Mouse (Mus musculus) neutrophil, adult 5-6 weeks (primary cell): Measurements from ENCODE around the gene Sebox. TPM values are rescaled to one million over a fixed set of nuclear protein-coding genes. Genes with fewer than 3 reads are reported as not detected.

ENCODE experiments used
- total RNA-seq: library from RNA; stranded (forward); fragments of 200-1000 nt; gene quantifications from 2 replicates; pipeline ENCODE4 v1.2.3, GENCODE M21; 2017

Sebox gene
- total RNA-seq, 1 experiment from 2014 or later: not detected

Other genes with a start within 250 kb of the Sebox start
- gene 2610507B11Rik, start 241.7 kb upstream of the Sebox start, total RNA-seq: 97.4 and 102 TPM in 2 replicates
- 4.1 and 4.8 TPM in 2 replicates for gene BC030499, start 212.6 kb upstream of the Sebox start, total RNA-seq
- gene Spag5, start 201.9 kb upstream of the Sebox start, total RNA-seq: 0.37 and 0.93 TPM in 2 replicates
- 1.7 and 2.9 TPM in 2 replicates for gene Aldoc, start 180.5 kb upstream of the Sebox start, total RNA-seq
- 17.2 and 21.1 TPM in 2 replicates for gene Pigs, start 175.0 kb upstream of the Sebox start, total RNA-seq
- gene Unc119, start 160.0 kb upstream of the Sebox start, total RNA-seq: 62.9 and 76.7 TPM in 2 replicates
- not detected in 2 replicates for gene Foxn1, start 116.9 kb upstream of the Sebox start, total RNA-seq
- 0.25 and 0.47 TPM in 2 replicates for gene Slc13a2, start 81.2 kb upstream of the Sebox start, total RNA-seq
- not detected in 2 replicates for gene Slc46a1, start 37.8 kb upstream of the Sebox start, total RNA-seq
- 0.12 and 0.23 TPM in 2 replicates for gene Sarm1, start 5.7 kb upstream of the Sebox start, total RNA-seq
- gene Vtn, start 4.4 kb upstream of the Sebox start, total RNA-seq: not detected in 2 replicates
- 25.4 and 34.9 TPM in 2 replicates for gene Tmem199, start 8.7 kb downstream of the Sebox start, total RNA-seq
- gene Poldip2, start 8.7 kb downstream of the Sebox start, total RNA-seq: 34.9 and 35.7 TPM in 2 replicates
- gene Tnfaip1, start 32.9 kb downstream of the Sebox start, total RNA-seq: 7.4 and 7.6 TPM in 2 replicates
- gene Ift20, start 32.9 kb downstream of the Sebox start, total RNA-seq: 75.6 and 87.8 TPM in 2 replicates
- gene Tmem97, start 47.3 kb downstream of the Sebox start, total RNA-seq: 0.93 and 2.9 TPM in 2 replicates
- 41.5 and 46.1 TPM in 2 replicates for gene Nlk, start 193.9 kb downstream of the Sebox start, total RNA-seq
- 10.9 and 11.9 TPM in 2 replicates for gene Ccnq, start 248.3 kb downstream of the Sebox start, total RNA-seq